Mouse (Mus musculus) lung, embryonic 15.5 days (tissue): ENCODE results near the gene Rprml. TPM values are rescaled to one million over a fixed set of nuclear protein-coding genes. Genes with fewer than 3 reads are reported as not detected.

Source experiments
- ATAC-seq: fragments of 200-750 bp; cut with Nextera tagmentation; 2 replicates; pipeline ENCODE4 v1.8.0; 2017; ENCODE audit warnings: moderate number of reproducible peaks, borderline replicate concordance; ENCODE audit not compliant: low FRiP score, low TSS enrichment; ENCODE audit errors: extremely low read depth
- H3K27ac ChIP-seq: fragments of 300-500 bp; sonication (generic); 2 replicates; pipeline ENCODE4 v1.5.1; 2015; ENCODE audit warnings: moderate library complexity, mild to moderate bottlenecking, inconsistent platforms
- H3K27me3 ChIP-seq: fragments of 300-500 bp; sonication (generic); 2 replicates; pipeline ENCODE4 v1.6.1; 2015; ENCODE audit warnings: inconsistent platforms
- H3K36me3 ChIP-seq: fragments of 300-500 bp; sonication (generic); 2 replicates; pipeline ENCODE4 v1.6.1; 2015; ENCODE audit warnings: inconsistent platforms
- H3K4me1 ChIP-seq: fragments of 300-500 bp; sonication (generic); 2 replicates; pipeline ENCODE4 v1.6.1; 2015; ENCODE audit warnings: inconsistent platforms
- H3K4me2 ChIP-seq: fragments of 300-500 bp; sonication (generic); 2 replicates; pipeline ENCODE4 v1.6.1; 2015; ENCODE audit warnings: inconsistent platforms, mild to moderate bottlenecking, moderate library complexity
- H3K4me3 ChIP-seq: fragments of 300-500 bp; sonication (generic); 2 replicates; pipeline ENCODE4 v1.5.1; 2015; ENCODE audit warnings: mild to moderate bottlenecking, inconsistent platforms
- H3K9ac ChIP-seq: fragments of 300-500 bp; sonication (generic); 2 replicates; pipeline ENCODE4 v1.6.1; 2015; ENCODE audit warnings: inconsistent platforms
- H3K9me3 ChIP-seq: fragments of 300-500 bp; sonication (generic); 2 replicates; pipeline ENCODE4 v1.6.1; 2016; ENCODE audit warnings: inconsistent platforms
- WGBS: fragments of 180-500 bp; shearing (Covaris S2); methylation state at CpG from one replicate; pipeline ENCODE4 v1.1.7; 2015; 5-methylcytosine and 5-hydroxymethylcytosine counted together
- polyA plus RNA-seq: library from polyadenylated mRNA; unstranded; fragments of >200 nt; fragmentation: Nextera tagmentation; extraction: Ambion mirVana; gene quantifications from 2 replicates; pipeline ENCODE4 v1.2.1, GENCODE M21; 2015

The Rprml gene
- not detected in 2 replicates for polyA plus RNA-seq

DNA sequence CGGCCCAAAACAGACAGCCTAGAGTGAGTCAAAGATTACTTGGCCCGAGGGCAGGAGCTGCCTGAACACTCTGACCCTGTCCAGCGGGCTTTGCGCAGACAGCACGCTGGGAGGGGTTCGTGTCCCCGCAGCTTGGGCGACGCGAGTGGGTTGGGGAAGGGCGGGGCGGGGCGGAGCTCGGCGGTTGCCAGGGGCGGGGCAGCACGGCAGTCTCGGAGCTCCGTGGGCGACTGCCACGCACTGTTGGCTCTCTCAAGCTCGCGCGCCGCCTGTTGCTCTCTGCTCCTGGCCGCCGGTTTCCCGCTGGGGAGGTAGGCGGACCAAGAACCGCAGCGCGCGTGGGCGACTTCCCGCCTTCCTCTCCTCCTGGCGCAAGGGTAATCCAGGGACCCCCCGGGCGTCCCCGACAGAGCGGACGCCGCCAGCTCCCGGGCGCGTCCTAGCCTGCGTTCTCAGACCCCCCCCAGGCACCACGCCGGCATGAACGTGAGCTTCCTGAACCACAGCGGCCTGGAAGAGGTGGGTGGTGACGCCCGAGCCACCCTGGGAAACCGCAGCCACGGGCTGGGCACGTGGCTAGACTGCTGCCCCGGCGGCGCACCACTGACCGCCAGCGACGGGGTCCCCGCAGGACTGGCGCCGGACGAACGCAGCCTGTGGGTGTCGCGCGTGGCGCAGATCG is at the start of gene Rprml:
Rprml (plus strand) TSS at position 270 of the 682 bp plus-strand sequence.
- Histone ChIP-seq H3K9me3 (no peaks in the 10 kb centered on the region), H3K36me3 (no peaks in the 10 kb centered on the region), H3K4me1 (peaks cover 13% of the 10 kb centered on the region), H3K9ac (no peak within 1 kb of the TSS), H3K4me2 (peak within 1 kb of the TSS; percentile 55), H3K4me3 (peak within 1 kb of the TSS; percentile 35), H3K27me3 (peaks cover 84% of the 10 kb centered on the region), H3K27ac (no peak within 1 kb of the TSS)
- WGBS = 1% methylated on average over 71 of the region's 71 CpGs
- no peak for ATAC-seq

DNA sequence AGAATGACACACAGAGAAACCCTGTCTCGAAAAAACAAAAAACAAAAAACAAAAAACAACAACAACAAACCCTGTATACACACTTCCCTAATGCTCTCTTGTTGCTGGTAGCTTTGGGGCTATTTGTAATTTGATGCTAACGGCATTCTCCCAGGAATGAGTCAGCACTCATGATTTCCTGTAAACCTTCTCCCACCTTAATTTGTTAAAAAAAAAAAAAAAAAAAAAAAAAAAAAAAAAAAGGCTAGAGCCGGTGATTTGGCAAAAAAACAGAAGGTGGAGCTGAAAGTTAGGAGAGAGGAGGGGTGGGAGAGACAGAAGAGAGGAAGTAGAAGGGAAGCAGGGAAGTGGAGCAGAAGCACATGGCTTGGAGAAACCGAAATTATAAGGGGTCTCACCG is 42.8 kb upstream of the Rprml start:
- 55% methylated on average over 5 of the region's 5 CpGs for WGBS
- no peaks in the 10 kb centered on the region for H3K36me3 ChIP-seq
- no peak overlapping the region for H3K27ac ChIP-seq
- H3K27me3 ChIP-seq = no peaks in the 10 kb centered on the region
- no peak overlapping the region for H3K4me2 ChIP-seq
- no peak overlapping the region for H3K9ac ChIP-seq
- H3K4me1 ChIP-seq = no peaks in the 10 kb centered on the region
- no peaks in the 10 kb centered on the region for H3K9me3 ChIP-seq
- no peak for ATAC-seq
- no peak overlapping the region for H3K4me3 ChIP-seq

DNA sequence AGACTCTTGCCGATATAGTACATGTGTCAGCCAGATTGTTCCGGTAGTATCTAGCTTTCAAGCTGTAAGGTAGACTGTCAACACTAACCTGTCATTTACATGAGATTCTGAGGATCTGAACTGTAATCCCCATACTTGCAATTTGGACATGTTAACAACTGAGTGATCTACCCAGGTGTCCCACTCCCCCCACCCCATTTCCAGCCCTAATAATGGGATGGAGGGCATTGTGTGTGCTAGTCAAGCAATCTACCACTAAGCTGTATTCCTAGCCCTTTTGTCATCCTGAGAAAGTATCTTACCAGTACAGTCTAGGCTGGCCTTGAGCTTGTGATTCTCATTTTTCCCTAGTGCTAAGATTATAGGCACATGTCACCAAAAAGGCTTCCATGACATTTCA is 38.6 kb upstream of the Rprml start:
- Histone ChIP-seq H3K27ac (no peak overlapping the region), H3K9me3 (no peaks in the 10 kb centered on the region), H3K27me3 (no peaks in the 10 kb centered on the region), H3K4me1 (no peaks in the 10 kb centered on the region), H3K36me3 (no peaks in the 10 kb centered on the region), H3K9ac (no peak overlapping the region), H3K4me2 (no peak overlapping the region), H3K4me3 (no peak overlapping the region)
- WGBS = 91% methylated on average over 2 of the region's 2 CpGs
- no peak for ATAC-seq

DNA sequence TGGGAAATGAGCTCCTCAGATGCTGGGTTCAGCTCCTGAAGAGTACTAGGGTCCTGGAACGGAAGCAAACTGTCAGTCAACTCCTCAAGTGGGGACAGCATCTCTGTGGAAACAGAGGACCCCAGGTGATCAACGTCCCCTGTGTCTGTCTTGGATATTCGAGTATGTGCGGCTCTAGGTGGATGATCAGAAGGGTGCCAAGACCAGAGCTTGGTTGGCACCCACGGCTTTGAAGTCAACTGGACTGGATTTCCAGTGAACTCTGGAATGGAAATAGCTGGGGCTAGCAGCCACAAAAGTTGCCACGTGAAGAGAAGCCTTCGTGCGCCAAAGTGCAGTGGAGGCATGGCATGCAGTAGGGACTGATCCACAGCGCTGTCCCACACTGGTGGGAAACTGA is 28.3 kb upstream of the Rprml start, which contains the start of gene Gm884:
Gm884 (minus strand) TSS at position 101 of the 400 bp plus-strand sequence.
- Histone ChIP-seq H3K4me2 (no peak within 1 kb of the TSS), H3K27ac (no peak within 1 kb of the TSS), H3K36me3 (no peaks in the 10 kb centered on the region), H3K4me1 (no peaks in the 10 kb centered on the region), H3K9me3 (no peaks in the 10 kb centered on the region), H3K9ac (no peak within 1 kb of the TSS), H3K27me3 (no peaks in the 10 kb centered on the region), H3K4me3 (no peak within 1 kb of the TSS)
- 76% methylated on average over 9 of the region's 9 CpGs for WGBS
- ATAC-seq = no peak

DNA sequence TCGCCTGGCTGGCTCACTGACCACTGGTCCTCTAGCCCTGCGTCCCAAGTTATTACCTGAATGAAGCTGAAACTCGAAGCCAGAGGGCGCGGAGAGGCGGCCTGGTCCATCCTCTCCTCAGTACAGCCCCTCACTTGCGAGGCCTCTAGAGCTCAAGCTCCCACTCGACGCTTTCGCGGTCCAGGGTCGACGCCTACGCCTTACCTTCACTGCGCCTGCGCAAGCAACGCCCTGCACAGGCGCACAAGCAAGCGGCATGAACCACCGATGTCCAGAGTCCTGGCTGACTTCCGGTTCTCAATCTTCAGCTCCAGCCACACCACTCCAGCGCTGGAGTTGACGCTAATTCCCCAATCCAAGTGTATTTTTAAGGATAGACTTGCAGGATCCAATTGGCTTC is 21.9 kb upstream of the Rprml start:
- Histone ChIP-seq H3K36me3 (no peaks in the 10 kb centered on the region), H3K27me3 (no peaks in the 10 kb centered on the region), H3K4me2 (no peak overlapping the region), H3K9ac (no peak overlapping the region), H3K27ac (no peak overlapping the region), H3K4me1 (no peaks in the 10 kb centered on the region), H3K9me3 (no peaks in the 10 kb centered on the region), H3K4me3 (no peak overlapping the region)
- 74% methylated on average over 23 of the region's 23 CpGs for WGBS
- no peak for ATAC-seq

DNA sequence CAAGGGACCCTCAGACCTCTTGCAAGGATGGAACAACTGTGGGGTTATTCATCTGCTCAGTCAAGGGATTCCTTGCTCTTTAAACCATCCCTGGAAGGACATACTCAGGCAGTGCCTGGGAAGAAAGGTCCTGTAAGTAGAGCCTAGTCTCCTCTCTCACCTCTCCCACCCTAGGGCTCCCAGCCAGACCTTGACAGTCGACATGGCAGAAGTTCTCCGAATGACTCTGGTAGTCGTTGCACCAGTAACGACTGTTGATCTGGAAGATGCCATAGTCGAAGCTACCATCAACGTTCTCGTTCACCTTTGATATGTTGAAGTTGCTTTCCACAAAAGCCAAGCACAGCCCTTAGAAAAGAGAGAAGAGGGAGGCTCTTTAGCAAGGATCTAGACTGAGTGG is 14.6 kb upstream of the Rprml start:
- Histone ChIP-seq H3K9ac (no peak overlapping the region), H3K4me1 (no peaks in the 10 kb centered on the region), H3K4me2 (no peak overlapping the region), H3K27ac (no peak overlapping the region), H3K36me3 (no peaks in the 10 kb centered on the region), H3K4me3 (no peak overlapping the region), H3K9me3 (no peaks in the 10 kb centered on the region), H3K27me3 (peaks cover 4% of the 10 kb centered on the region)
- WGBS = 87% methylated on average over 7 of the region's 7 CpGs
- ATAC-seq = no peak

DNA sequence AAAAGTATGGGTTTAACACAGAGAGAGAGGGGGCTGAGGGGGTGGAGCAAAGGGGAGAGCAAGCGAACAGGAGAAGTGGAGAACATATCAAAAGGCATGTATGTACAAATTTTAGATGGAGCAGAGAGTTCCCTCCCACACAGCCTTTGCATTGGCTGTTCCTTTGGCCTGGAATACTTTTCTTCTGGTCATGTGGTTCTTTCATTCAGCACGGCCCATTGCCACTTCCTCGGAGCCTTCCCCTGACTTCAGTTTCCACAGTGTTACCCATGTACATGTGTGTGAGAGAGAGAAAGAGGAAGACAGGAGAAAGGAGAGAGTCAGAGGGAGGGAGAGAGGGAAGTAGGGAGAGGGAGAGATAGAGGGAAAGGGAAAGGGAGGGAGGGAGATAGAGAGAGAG is 13.9 kb upstream of the Rprml start:
- no peak overlapping the region for H3K4me2 ChIP-seq
- H3K9me3 ChIP-seq = no peaks in the 10 kb centered on the region
- no peak overlapping the region for H3K27ac ChIP-seq
- ATAC-seq = no peak
- H3K27me3 ChIP-seq = peaks cover 10% of the 10 kb centered on the region
- H3K9ac ChIP-seq = no peak overlapping the region
- H3K4me1 ChIP-seq = no peaks in the 10 kb centered on the region
- no peak overlapping the region for H3K4me3 ChIP-seq
- H3K36me3 ChIP-seq = no peaks in the 10 kb centered on the region
- 58% methylated on average over 3 of the region's 3 CpGs for WGBS

DNA sequence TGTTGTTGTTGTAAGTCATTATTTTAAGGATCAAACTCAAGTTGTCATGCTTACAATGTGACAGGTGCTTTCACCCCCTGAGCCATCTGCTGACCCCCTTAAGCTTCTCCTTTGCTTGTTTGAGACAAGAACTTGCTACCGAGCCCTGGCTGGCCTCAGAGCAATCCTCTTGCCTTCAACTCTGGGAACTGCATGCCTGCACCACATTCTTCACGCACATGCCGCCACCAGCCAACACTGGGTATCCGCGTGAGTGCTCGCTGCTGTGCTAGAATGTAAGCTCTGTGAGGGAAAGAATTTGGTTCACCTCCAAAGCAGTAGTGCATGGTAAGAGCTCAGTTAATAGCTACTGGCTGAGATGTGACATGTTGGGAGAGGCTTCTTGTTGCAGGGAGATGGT is 13.1 kb upstream of the Rprml start:
- 74% methylated on average over 6 of the region's 6 CpGs for WGBS
- no peak for ATAC-seq
- no peaks in the 10 kb centered on the region for H3K36me3 ChIP-seq

DNA sequence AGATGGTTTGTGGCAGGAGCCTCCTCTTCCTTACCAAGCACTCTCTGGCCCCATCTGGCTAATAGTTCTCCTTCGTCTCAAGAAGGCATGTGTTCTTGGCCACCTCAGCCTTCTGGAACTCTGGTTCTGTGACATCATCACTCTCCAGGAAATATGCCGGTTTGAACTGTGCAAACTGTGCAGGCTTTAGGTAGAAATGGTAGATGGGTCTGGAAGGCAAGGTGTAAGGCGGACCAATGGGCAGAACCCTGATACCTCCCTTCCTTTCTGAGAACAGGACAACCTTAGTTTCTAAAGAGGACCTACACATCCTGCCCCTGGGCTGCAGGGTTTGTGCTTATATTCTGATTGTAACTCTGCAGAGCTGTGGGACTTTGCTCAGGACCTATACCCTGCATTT is 10.6 kb upstream of the Rprml start, which contains the start of gene Lyzl6:
Lyzl6 (minus strand) TSS at position 101 of the 400 bp plus-strand sequence.
- peaks cover 17% of the 10 kb centered on the region for H3K27me3 ChIP-seq
- H3K9ac ChIP-seq = no peak within 1 kb of the TSS
- H3K4me3 ChIP-seq = no peak within 1 kb of the TSS
- H3K4me2 ChIP-seq = no peak within 1 kb of the TSS
- no peak for ATAC-seq
- no peaks in the 10 kb centered on the region for H3K9me3 ChIP-seq
- no peaks in the 10 kb centered on the region for H3K36me3 ChIP-seq
- WGBS = 71% methylated on average over 3 of the region's 3 CpGs
- H3K27ac ChIP-seq = no peak within 1 kb of the TSS
- H3K4me1 ChIP-seq = no peaks in the 10 kb centered on the region

More for the DNA sequence above, 13.1 kb upstream of the Rprml start:
- H3K4me3 ChIP-seq = no peak overlapping the region
- H3K27me3 ChIP-seq = peaks cover 15% of the 10 kb centered on the region
- no peaks in the 10 kb centered on the region for H3K9me3 ChIP-seq
- H3K4me1 ChIP-seq = no peaks in the 10 kb centered on the region
- H3K4me2 ChIP-seq = no peak overlapping the region
- H3K27ac ChIP-seq = no peak overlapping the region
- H3K9ac ChIP-seq = no peak overlapping the region

DNA sequence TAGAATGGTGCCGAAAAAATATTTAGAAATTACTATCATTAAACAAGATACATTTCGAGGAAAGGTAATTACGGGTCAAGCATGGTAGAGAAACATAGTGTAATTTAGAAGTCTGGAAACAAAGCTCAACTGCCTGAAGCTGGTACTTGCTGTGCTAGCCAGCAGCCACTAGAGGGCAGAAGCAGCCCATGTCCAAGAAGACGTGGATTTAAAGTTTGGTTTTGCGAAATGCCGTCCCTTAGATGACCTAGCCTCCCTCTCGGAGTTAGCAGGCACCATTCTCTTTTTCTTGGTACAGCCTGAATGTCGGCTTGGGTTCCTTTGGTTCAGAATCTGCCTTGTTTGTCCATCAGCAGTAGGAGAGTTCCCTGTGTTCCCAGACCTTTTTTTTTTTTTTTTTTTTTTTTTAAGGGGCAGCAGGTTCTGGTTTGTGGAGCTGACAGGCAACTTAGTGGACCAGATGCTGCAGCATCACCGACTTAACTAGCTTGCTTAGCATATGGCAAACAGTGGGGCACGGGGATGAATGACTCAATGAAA is 9.9 kb upstream of the Rprml start:
- H3K9me3 ChIP-seq = no peaks in the 10 kb centered on the region; the same call in 1 of the 2 replicates
- H3K4me3 ChIP-seq = no peak overlapping the region
- no peak for ATAC-seq
- no peak overlapping the region for H3K9ac ChIP-seq
- no peaks in the 10 kb centered on the region for H3K4me1 ChIP-seq
- H3K36me3 ChIP-seq = no peaks in the 10 kb centered on the region
- peaks cover 17% of the 10 kb centered on the region for H3K27me3 ChIP-seq
- H3K27ac ChIP-seq = no peak overlapping the region
- 2% methylated on average over 10 of the region's 10 CpGs for WGBS
- H3K4me2 ChIP-seq = no peak overlapping the region

DNA sequence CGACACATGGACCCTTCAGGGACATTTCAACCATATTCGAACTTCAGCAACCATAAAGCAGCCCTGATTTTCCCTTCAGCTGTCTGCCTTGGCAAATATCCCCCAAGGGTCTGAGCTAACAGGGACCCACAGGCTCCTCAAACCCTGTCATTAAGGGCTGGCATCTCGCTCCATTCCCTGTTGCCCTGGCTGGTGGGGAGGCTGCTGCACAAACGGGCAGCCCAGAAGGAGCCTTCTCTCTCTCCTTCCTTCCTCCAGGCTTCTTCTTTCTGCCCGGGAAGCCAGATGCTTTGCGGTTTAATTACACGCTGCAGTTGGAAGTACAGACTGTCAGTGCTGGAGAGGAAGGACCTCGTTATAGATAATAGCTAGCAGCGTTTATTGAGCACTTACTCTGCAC is 6.2 kb upstream of the Rprml start:
- WGBS = 67% methylated on average over 9 of the region's 9 CpGs
- no peak overlapping the region for H3K9ac ChIP-seq
- H3K27me3 ChIP-seq = peaks cover 40% of the 10 kb centered on the region
- no peak overlapping the region for H3K4me2 ChIP-seq
- no peak overlapping the region for H3K27ac ChIP-seq
- H3K9me3 ChIP-seq = no peaks in the 10 kb centered on the region; the same call in 1 of the 2 replicates
- H3K4me3 ChIP-seq = no peak overlapping the region
- H3K4me1 ChIP-seq = no peaks in the 10 kb centered on the region; the same call in 1 of the 2 replicates
- no peaks in the 10 kb centered on the region for H3K36me3 ChIP-seq
- ATAC-seq = no peak

DNA sequence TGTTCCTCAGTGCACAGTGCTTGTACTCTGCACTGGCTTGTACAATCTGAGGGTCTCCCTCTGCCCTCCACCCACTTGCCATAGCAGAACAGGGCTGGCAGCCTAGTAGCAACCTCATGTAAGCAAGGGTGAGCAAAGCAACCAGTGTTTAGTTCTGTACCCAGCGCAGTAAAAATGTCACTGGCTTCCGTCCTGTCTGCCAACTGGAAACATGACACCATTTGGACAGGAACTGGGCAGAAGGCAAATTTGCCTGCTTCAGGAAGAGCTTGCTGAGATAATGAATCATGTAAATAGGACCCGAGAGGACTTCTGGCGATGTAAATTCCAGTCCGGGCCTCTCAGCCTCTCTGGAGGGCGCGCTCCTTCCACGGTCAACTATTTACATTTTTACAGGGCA is 3.6 kb upstream of the Rprml start:
- Histone ChIP-seq H3K9ac (no peak overlapping the region), H3K4me2 (no peak overlapping the region), H3K4me3 (no peak overlapping the region), H3K27ac (no peak overlapping the region), H3K36me3 (no peaks in the 10 kb centered on the region), H3K9me3 (no peaks in the 10 kb centered on the region; the same call in 1 of the 2 replicates), H3K4me1 (peaks cover 13% of the 10 kb centered on the region), H3K27me3 (peaks cover 53% of the 10 kb centered on the region)
- ATAC-seq = no peak
- WGBS = 43% methylated on average over 8 of the region's 8 CpGs
